Mouse (Mus musculus) lung, postnatal 14 days (tissue): Measurements from ENCODE around the gene Vcam1.

Source experiments
- DNase-seq: peaks from one replicate; pipeline ENCODE4 v3.0.0; 2021

The Vcam1 gene

GRCm38 (mm10) chr3:116126508-116127190, 2.8 kb downstream of the Vcam1 start:
- DNase-seq = no peak

- DNase-seq = no peak
These were observed 3.4 kb downstream of the Vcam1 start for GRCm38 (mm10) chr3:116126070-116126469.

GRCm38 (mm10) chr3:116123827-116124226, 5.7 kb downstream of the Vcam1 start:
- no peak for DNase-seq

GRCm38 (mm10) chr3:116122696-116123095, 6.8 kb downstream of the Vcam1 start:
- DNase-seq = no peak

GRCm38 (mm10) chr3:116121026-116121425, 8.5 kb downstream of the Vcam1 start:
- DNase-seq = no peak

GRCm38 (mm10) chr3:116120391-116120790, 9.1 kb downstream of the Vcam1 start:
- DNase-seq = no peak

- no peak for DNase-seq
These were observed 10.3 kb downstream of the Vcam1 start for GRCm38 (mm10) chr3:116119162-116119561.

- no peak for DNase-seq
These were observed 12.4 kb downstream of the Vcam1 start for GRCm38 (mm10) chr3:116117046-116117445.

- peak; percentile 50 for DNase-seq
These were observed 15.0 kb downstream of the Vcam1 start for GRCm38 (mm10) chr3:116114249-116115188.

GRCm38 (mm10) chr3:116113443-116114241, 15.8 kb downstream of the Vcam1 start:
- no peak for DNase-seq

- DNase-seq = no peak
These were observed 16.6 kb downstream of the Vcam1 start for GRCm38 (mm10) chr3:116112816-116113405.

GRCm38 (mm10) chr3:116105713-116106112, 23.8 kb downstream of the Vcam1 start:
- DNase-seq = no peak

GRCm38 (mm10) chr3:116104866-116105647, 24.4 kb downstream of the Vcam1 start:
- DNase-seq = peak; percentile 42

- no peak for DNase-seq
These were observed 25.2 kb downstream of the Vcam1 start for GRCm38 (mm10) chr3:116104270-116104669.

GRCm38 (mm10) chr3:116100850-116101249, 28.6 kb downstream of the Vcam1 start:
- DNase-seq = no peak

GRCm38 (mm10) chr3:116095934-116096333, 33.6 kb downstream of the Vcam1 start:
- no peak for DNase-seq

- DNase-seq = no peak
These were observed 34.2 kb downstream of the Vcam1 start for GRCm38 (mm10) chr3:116095312-116095711.

GRCm38 (mm10) chr3:116094886-116095285, 34.6 kb downstream of the Vcam1 start:
- no peak for DNase-seq

- DNase-seq = no peak
These were observed 35.2 kb downstream of the Vcam1 start for GRCm38 (mm10) chr3:116094288-116094687.

- DNase-seq = no peak
These were observed 36.9 kb downstream of the Vcam1 start for GRCm38 (mm10) chr3:116092547-116092946.

- no peak for DNase-seq
These were observed 37.8 kb downstream of the Vcam1 start for GRCm38 (mm10) chr3:116091706-116092105.

- DNase-seq = no peak
These were observed 43.5 kb downstream of the Vcam1 start for GRCm38 (mm10) chr3:116085962-116086361.
